In the genomic region with DNA sequence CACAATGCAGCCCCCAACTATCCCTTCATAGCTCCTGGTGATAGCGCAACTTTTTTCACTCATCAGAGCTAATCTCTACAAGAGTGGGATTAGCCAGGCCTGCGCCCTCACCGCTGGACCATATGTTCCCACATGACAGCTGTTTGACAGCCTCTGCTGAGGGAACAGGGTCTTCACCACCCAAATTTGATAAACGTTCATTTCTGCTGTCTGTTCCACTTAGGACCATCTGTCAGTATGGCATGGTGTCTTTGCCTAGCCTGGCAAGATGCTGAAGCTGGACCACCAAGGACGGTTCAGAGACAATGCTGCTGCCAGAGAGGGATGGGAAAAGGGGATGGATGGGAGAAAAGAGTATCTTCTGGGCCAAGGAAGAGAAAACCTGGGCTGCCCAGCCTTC, we compare ENCODE assay signal across 24 mouse cellular contexts.
DNase-seq lines count a peak whose midpoint lies in the region; ATAC-seq and TF ChIP-seq lines count a peak whose summit lies in the region.
"Had no signal": no experiment of that assay in that cellular context is flagged by ENCODE, and none has a peak within 500 bp of the region (broad histone marks: within the 10 kb centered on the region; RNA-seq: fewer than 3 reads in every experiment).

No protein-coding gene starts in this region.

- H3K9ac ChIP-seq in forebrain, embryonic 14.5 days (ENCODE audit: low read length), result no peak overlapping the region
- H3K9ac ChIP-seq in forebrain, embryonic 16.5 days (replicated peaks; ENCODE audit: low read depth, low read length), result no peak overlapping the region
- H3K9ac ChIP-seq: forebrain, embryonic 12.5 days; forebrain, postnatal 0 days; hindbrain, embryonic 14.5 days; intestine, embryonic 15.5 days had no signal

- DNase-seq in cerebellum, postnatal 10 days, result peak; percentile 69 to 72
- DNase-seq in cerebellum, adult 8-10 months, result no peak
- peak; percentile 26 for DNase-seq in forebrain, embryonic 14.5 days (ENCODE audit: low spot score)
- DNase-seq in left cerebral cortex, postnatal 4 days, result peak; percentile 65
- DNase-seq in left cerebral cortex, adult 18-20 months (ENCODE audit: low spot score in 2 of 2), result no peak
- DNase-seq in brain, embryonic 14.5 days (ENCODE audit: low read depth), result peak; percentile 46
- no peak for DNase-seq in c-Kit-positive CD71-positive TER-119-positive erythroid progenitor cells, embryonic 14.5 days (ENCODE audit: low spot score)
- DNase-seq: adrenal gland, adult 8-10 months; adrenal gland, postnatal 25 days; cerebellum, adult 11 months; cerebellum, adult 2 months; cerebellum, postnatal 36 days; embryo, embryonic 11 days; forebrain, postnatal 0 days; gastrocnemius, adult 2 months; gastrocnemius, postnatal 14 days; heart, adult 11 months; kidney, adult 11 months had no signal

- H3K4me2 ChIP-seq in forebrain, embryonic 14.5 days (ENCODE audit: low read length), result no peak overlapping the region
- no peak overlapping the region for H3K4me2 ChIP-seq in forebrain, embryonic 16.5 days (ENCODE audit: low read length)
- H3K4me2 ChIP-seq: forebrain, embryonic 12.5 days; heart, embryonic 11.5 days; hindbrain, embryonic 14.5 days; intestine, embryonic 15.5 days had no signal

- ATAC-seq in forebrain, embryonic 14.5 days, result no peak
- ATAC-seq in forebrain, embryonic 16.5 days, result no peak
- ATAC-seq: activated CD4-positive, CD25-positive, alpha-beta regulatory T cell, adult 4 months; forebrain, postnatal 0 days; intestine, embryonic 15.5 days had no signal

- no peak overlapping the region for H3K27ac ChIP-seq in forebrain, embryonic 14.5 days (ENCODE audit: low read depth, low read length)
- H3K27ac ChIP-seq in forebrain, embryonic 16.5 days (ENCODE audit: low read length), result no peak overlapping the region
- H3K27ac ChIP-seq: forebrain, embryonic 12.5 days; gastrocnemius, adult 2 months; hindbrain, embryonic 14.5 days; intestine, embryonic 15.5 days had no signal

- no peak for TF ChIP-seq CTCF in brain, embryonic 14.5 days (IDR thresholded peaks at IDR 0.05; ENCODE audit: borderline replicate concordance, extremely low read depth, insufficient read depth, insufficient read length)

- H3K4me1 ChIP-seq in forebrain, embryonic 14.5 days (ENCODE audit: control insufficient read depth, insufficient read depth, low read length), result peaks cover 6% of the 10 kb centered on the region
- peaks cover 11% of the 10 kb centered on the region for H3K4me1 ChIP-seq in forebrain, embryonic 16.5 days (replicated peaks; ENCODE audit: control insufficient read depth, insufficient read depth, low read length)

- 79% methylated on average over 5 of the region's 5 CpGs for WGBS in forebrain, embryonic 14.5 days
- WGBS in forebrain, embryonic 16.5 days, result 74% methylated on average over 5 of the region's 5 CpGs

- H3K9me3 ChIP-seq in forebrain, embryonic 14.5 days (replicated peaks; ENCODE audit: control insufficient read depth, low read length), result no peaks in the 10 kb centered on the region
- H3K9me3 ChIP-seq in forebrain, embryonic 16.5 days (ENCODE audit: control insufficient read depth, low read length), result no peaks in the 10 kb centered on the region
- H3K9me3 ChIP-seq: forebrain, embryonic 12.5 days; intestine, embryonic 15.5 days had no signal

- intact Hi-C loops in left cerebral cortex, postnatal 4 days (cut with DNase I), result loop anchor here (5.0 kb wide), 1 partner anchor 592 kb away; no protein-coding TSS in a partner anchor

- H3K4me3 ChIP-seq in forebrain, embryonic 14.5 days (ENCODE audit: low read depth, low read length), result no peak overlapping the region
- H3K4me3 ChIP-seq in forebrain, embryonic 16.5 days (replicated peaks; ENCODE audit: low read length), result no peak overlapping the region
- H3K4me3 ChIP-seq: forebrain, embryonic 12.5 days; gastrocnemius, adult 2 months; intestine, embryonic 15.5 days had no signal

- H3K27me3 ChIP-seq in forebrain, embryonic 14.5 days (replicated peaks; ENCODE audit: control insufficient read depth, insufficient read depth, low read length), result no peaks in the 10 kb centered on the region
- H3K27me3 ChIP-seq in forebrain, embryonic 16.5 days (replicated peaks; ENCODE audit: control insufficient read depth, insufficient read depth, low read length), result no peaks in the 10 kb centered on the region
- H3K27me3 ChIP-seq: intestine, embryonic 15.5 days had no signal

- TF ChIP-seq POLR2A in brain, embryonic 14.5 days (IDR thresholded peaks at IDR 0.05; ENCODE audit: borderline replicate concordance, extremely low read depth, insufficient read depth, insufficient read length, poor library complexity, severe bottlenecking), result no peak

- H3K36me3 ChIP-seq in forebrain, embryonic 14.5 days (ENCODE audit: control insufficient read depth, insufficient read depth, low read length), result no peaks in the 10 kb centered on the region
- no peaks in the 10 kb centered on the region for H3K36me3 ChIP-seq in forebrain, embryonic 16.5 days (ENCODE audit: control insufficient read depth, insufficient read depth)
- H3K36me3 ChIP-seq: forebrain, embryonic 12.5 days; intestine, embryonic 15.5 days had no signal

Comparison
In these comparisons a context has a peak if more than half of its experiments do, and no peak if none do; other contexts are left out.
1. DNase-seq: peak in cerebellum, postnatal 10 days (2 of 2), forebrain, embryonic 14.5 days (single experiment), left cerebral cortex, postnatal 4 days (single experiment) and brain, embryonic 14.5 days (single experiment); none in cerebellum, adult 8-10 months (single experiment), left cerebral cortex, adult 18-20 months (0 of 2) and c-Kit-positive CD71-positive TER-119-positive erythroid progenitor cells, embryonic 14.5 days (single experiment).